Mouse (Mus musculus) adrenal gland, postnatal 4 days (tissue): ENCODE data around the gene Catsperb. TPM values are rescaled to one million over a fixed set of nuclear protein-coding genes. Genes with fewer than 3 reads are reported as not detected.
"Not testable (repeated sequence)": the region's sequence is repeated elsewhere in the genome, so short reads cannot be mapped to it uniquely, and the experiment has no call there.

Experiments used
- DNase-seq, 2 experiments: peaks; one replicate each; pipeline ENCODE4 v3.0.0; 2021 to 2022; ENCODE audit warnings: low spot score in 2 of 2, mixed read lengths in 2 of 2
- long read RNA-seq, 2 experiments: library from polyadenylated mRNA; stranded (forward); transcript quantifications; one replicate each; pipeline ENCODE4 v2.0.0; 2021
- microRNA-seq: library from miRNA; unstranded; fragments of <30 nt; microRNA quantifications from one replicate; pipeline ENCODE4 v1.2.0, GENCODE M21; 2021
- total RNA-seq, 2 experiments: library from RNA; stranded (reverse); gene quantifications; 2 replicates each; pipeline ENCODE4 v1.2.3; 2021

Catsperb gene
- total RNA-seq = not detected
- long read RNA-seq, experiment 1 = 0 reads
- long read RNA-seq, experiment 2 = 0 reads

DNA sequence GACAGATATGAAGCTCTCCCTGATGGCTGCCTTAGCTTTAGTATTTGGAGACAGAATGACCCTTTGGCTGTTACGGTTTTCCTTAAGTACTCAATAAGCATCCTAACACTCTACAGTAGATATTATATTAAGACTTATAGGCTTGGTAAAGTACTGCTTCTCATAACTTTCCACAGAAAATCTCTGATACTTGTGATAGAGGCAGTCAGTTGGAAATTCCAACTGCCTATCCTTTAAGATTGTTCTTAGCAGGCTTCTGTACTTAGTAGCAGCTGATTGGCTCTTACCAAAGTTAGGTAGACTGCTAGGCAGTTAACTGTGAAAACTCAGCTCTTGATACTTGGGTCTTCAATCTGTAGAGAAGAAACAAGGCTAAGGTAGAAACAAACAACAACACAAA is at the start of gene Catsperb:
Catsperb (plus strand) TSS at position 301 of the 400 bp plus-strand sequence.
- not testable (repeated sequence) for DNase-seq

DNA sequence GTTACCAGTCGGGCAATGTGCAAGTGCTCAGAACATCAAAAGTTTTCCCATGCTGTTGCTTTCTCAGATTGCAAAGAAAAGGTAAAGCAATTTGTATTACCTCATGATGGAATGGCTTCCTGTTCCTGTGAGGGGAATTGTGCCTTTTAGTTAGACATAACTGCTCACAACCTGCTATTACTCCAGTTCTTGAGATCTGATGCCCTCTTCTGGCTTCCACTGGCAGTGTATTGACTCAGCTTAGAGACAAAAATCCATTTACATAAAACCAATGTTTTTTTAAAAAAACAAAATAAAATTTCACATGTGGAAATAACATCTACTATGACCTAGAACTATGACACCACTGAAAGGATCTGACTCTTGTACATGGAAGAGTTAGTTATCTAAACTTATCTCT is 43.0 kb upstream of the Catsperb start:
- not testable (repeated sequence) for DNase-seq

DNA sequence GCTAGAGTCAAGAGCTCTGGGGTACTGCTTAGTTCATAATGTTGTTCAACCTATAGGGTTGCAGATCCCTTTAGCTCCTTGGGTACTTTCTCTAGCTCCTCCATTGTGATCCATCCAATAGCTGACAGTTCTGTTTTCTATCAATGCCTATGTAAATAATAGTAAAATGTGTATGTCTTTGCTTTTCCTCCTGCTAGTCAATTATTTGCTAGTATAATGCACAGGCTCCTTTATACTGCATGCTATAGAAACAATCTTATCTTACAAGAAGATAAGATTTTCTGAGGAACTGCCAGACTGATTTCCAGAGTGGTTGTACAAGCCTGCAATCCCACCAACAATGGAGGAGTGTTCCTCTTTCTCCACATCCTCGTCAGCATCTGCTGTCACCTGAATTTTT is 23.0 kb upstream of the Catsperb start:
- not testable (repeated sequence) for DNase-seq

DNA sequence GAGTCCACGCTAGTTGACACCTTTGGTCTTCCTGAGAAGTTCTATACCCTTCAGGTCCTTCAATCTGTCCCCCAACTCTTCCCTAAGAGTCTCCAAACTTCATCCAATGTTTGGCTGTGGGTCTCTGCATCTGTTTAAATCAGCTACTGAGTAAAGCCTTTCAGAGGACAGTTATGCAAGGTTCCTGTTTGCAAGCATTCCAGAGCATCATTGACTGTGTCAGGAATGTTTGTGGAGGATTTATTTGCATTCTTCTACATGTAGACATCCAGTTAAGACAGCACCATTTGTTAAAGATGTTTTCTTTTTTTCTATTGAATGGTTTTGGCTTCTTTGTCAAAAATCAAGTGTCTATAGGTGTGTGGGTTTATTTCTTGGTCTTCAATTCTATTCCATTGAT is 21.7 kb downstream of the Catsperb start:
- DNase-seq = no peak

DNA sequence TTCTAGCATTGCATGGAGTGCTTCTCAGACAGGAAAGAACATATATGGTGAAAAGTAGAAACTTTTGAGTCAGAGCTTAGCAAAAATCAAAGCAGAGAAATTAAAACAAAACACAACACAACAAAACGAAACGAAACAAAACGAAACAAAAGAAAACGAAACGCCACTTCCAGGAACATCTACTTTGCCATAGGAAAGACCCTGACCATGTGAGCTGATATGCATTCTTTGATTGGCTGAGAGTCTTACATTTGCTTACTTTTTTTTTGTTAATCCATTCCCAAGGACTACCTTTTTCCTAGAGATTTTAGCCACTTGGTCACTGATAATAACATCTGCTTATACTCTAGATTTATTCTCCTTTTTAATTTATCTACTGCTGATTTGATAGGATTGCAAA is 57.6 kb downstream of the Catsperb start:
- DNase-seq = no peak

DNA sequence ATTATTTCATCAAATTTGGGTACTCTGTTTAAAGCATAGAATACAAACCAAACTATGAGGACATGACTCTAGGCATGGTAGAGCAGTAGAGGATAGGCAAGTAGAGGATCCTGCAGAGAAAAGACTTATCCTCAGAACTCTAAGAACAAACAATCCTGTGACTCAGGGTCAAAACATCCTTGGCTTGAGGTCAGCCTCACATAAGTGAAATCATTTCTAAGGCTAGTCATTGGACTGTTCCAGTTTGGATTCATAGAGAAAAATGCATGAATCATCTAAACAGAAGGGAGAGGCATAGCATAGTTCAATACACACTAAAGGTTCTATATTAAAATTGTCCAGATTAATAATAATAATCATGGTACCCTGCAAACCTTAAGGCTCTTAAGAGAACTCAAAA is 79.1 kb downstream of the Catsperb start:
- DNase-seq = no peak

DNA sequence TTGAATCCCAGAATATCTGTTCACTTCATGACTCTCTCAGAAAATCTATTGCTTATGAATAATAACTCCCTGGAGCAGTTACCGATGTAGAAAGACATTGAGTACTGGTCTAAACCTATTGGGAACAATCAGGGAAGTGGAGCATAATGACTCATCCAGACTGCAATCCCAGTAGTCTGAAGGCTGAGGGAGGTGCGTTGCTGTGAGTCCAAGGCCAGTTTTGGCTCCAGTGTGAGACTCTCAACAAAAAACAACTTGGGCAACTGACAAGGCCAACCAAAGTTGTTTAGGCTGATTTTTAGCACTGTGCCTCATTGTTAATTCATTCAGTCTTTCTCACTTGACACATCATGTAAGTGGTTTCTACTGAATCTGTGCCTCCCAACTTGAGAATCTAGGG is 106.9 kb downstream of the Catsperb start:
- DNase-seq = not testable (repeated sequence)

DNA sequence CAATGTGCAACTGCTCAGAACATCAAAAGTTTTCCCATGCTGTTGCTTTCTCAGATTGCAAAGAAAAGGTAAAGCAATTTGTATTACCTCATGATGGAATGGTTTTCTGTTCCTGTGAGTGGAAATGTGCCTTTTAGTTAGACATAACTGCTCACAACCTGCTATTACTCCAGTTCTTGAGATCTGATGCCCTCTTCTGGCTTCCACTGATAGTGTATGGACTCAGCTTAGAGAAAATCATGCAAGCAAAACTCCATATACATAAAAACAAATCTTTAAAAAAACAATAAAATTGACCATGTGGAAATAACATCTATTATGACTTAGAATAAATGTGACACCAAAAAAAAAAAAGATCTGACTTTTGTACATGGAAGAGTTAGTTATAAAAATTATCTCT is 202.2 kb downstream of the Catsperb start:
- DNase-seq = not testable (repeated sequence)

DNA sequence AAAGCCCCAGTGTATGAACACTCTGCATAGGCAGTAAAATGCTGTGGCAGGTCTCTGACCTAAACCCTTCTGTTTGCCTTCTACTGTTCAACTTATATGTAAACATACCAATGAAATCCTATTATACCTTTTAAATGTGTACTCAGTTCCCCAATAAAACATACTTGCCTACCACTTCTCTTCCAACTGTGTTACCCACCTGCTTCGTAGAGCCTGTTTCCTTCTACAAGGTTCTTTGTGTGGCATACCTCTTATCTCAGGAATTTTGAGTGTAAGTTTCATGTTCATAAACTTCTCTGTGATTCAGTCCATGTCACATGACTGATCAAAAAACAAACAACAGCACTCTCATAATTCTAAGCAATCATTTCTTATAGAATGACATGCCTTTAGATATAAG is 228.7 kb downstream of the Catsperb start:
- no peak for DNase-seq

DNA sequence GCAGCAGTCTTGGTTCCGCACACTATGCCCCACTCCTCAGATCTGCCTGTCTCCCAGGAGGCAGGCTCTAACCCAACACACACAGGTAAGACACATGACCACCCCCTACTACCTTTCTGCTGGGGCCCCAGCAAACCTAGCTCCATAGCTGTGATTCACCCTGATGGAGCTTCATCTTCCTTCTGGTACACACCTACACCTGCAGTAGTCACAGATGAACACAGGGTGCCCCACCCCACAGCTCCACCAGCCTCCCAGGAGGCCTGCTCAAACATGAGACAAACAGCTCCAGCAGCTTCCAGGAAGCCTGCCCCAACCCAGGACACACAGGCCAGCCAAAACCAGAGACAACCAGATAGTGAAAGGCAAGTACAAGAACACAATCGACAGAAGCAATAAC is 263.0 kb downstream of the Catsperb start:
- DNase-seq = no peak

Small RNA genes within 50 kb of the gene (microRNA-seq; reads per million reads assigned to microRNA genes)
- gene Gm24542 = not detected
